Mouse (Mus musculus): ENCODE data around the gene Idh3a. TPM values are rescaled to one million over a fixed set of nuclear protein-coding genes. Genes with fewer than 3 reads are reported as not detected.

Idh3a gene
- polyA plus RNA-seq, 1 experiment from 2014 or later: 101 TPM

Other genes starting within 250 kb of the Idh3a start
- gene Dmxl2, start 84.7 kb upstream of the Idh3a start, polyA plus RNA-seq (2016; fragmentation: Nextera tagmentation; extraction: Ambion mirVana): 8.6 and 9.2 TPM in 2 replicates
- gene Sh2d7, start 47.4 kb upstream of the Idh3a start, polyA plus RNA-seq (2016; fragmentation: Nextera tagmentation; extraction: Ambion mirVana): 0.20 TPM in 1 of 2 replicates, not detected in the other
- gene Cib2, start 26.1 kb upstream of the Idh3a start, polyA plus RNA-seq (2016; fragmentation: Nextera tagmentation; extraction: Ambion mirVana): 22.1 and 24.0 TPM in 2 replicates
- gene Acsbg1, start 75.5 kb downstream of the Idh3a start, polyA plus RNA-seq (2016; fragmentation: Nextera tagmentation; extraction: Ambion mirVana): 1.5 and 2.3 TPM in 2 replicates
- gene Dnaja4, start 112.5 kb downstream of the Idh3a start, polyA plus RNA-seq (2016; fragmentation: Nextera tagmentation; extraction: Ambion mirVana): 7.1 and 7.2 TPM in 2 replicates
- gene Wdr61, start 148.2 kb downstream of the Idh3a start, polyA plus RNA-seq (2016; fragmentation: Nextera tagmentation; extraction: Ambion mirVana): 151 and 155 TPM in 2 replicates
- 542 and 609 TPM in 2 replicates for gene Crabp1, start 178.4 kb downstream of the Idh3a start, polyA plus RNA-seq (2016; fragmentation: Nextera tagmentation; extraction: Ambion mirVana)

Measured in embryonic facial prominence, embryonic 12.5 days (tissue).